Mouse (Mus musculus): Measurements from ENCODE around the gene Klf16. TPM values are rescaled to one million over a fixed set of nuclear protein-coding genes. Genes with fewer than 3 reads are reported as not detected.

The Klf16 gene
- polyA plus RNA-seq, 1 experiment from 2014 or later = 6.1 TPM

- DNase-seq (no peak), ATAC-seq (no peak)
- H3K4me3 ChIP-seq (ENCODE audit: low read depth, low read length) = no peak overlapping the region
- no peak overlapping the region for H3K9ac ChIP-seq (replicated peaks)
- H3K27me3 ChIP-seq (ENCODE audit: insufficient read depth, low read length) = no peaks in the 10 kb centered on the region
- H3K4me1 ChIP-seq (ENCODE audit: insufficient read depth) = peaks cover 6% of the 10 kb centered on the region; the same call in 1 of the 2 replicates
- H3K9me3 ChIP-seq (ENCODE audit: low read length) = no peaks in the 10 kb centered on the region
- no peak for TF ChIP-seq EP300 (IDR thresholded peaks at IDR 0.05; ENCODE audit: low read depth)
- 0 out of 2 replicates have a peak, but pooled peaks have one; percentile 10 for TF ChIP-seq CTCF (IDR thresholded peaks at IDR 0.05; ENCODE audit: low read depth)
- no peak overlapping the region for H3K27ac ChIP-seq (ENCODE audit: low read depth)
- H3K36me3 ChIP-seq (replicated peaks; ENCODE audit: insufficient read depth, low read length) = peaks cover 29% of the 10 kb centered on the region
- no peak overlapping the region for H3K4me2 ChIP-seq (ENCODE audit: low read depth, low read length)
- WGBS (ENCODE audit: insufficient replicate concordance) = 82% methylated on average over 3 of the region's 3 CpGs
These were observed 36.7 kb upstream of the Klf16 start for GRCm38 (mm10) chr10:80613821-80614220.

GRCm38 (mm10) chr10:80611905-80612304, 34.8 kb upstream of the Klf16 start:
- Histone ChIP-seq H3K27me3 (ENCODE audit: insufficient read depth, low read length) (no peaks in the 10 kb centered on the region), H3K36me3 (replicated peaks; ENCODE audit: insufficient read depth, low read length) (peaks cover 47% of the 10 kb centered on the region), H3K4me2 (ENCODE audit: low read depth, low read length) (no peak overlapping the region), H3K9ac (replicated peaks) (no peak overlapping the region), H3K4me3 (ENCODE audit: low read depth, low read length) (no peak overlapping the region), H3K4me1 (ENCODE audit: insufficient read depth) (peaks cover 3% of the 10 kb centered on the region; the same call in 1 of the 2 replicates), H3K9me3 (ENCODE audit: low read length) (no peaks in the 10 kb centered on the region), H3K27ac (ENCODE audit: low read depth) (peak overlapping the region; percentile 35; the same call in 1 of the 2 replicates)
- no peak for TF ChIP-seq EP300 (IDR thresholded peaks at IDR 0.05; ENCODE audit: low read depth)
- TF ChIP-seq CTCF (IDR thresholded peaks at IDR 0.05; ENCODE audit: low read depth) = no peak
- DNase-seq = no peak
- 74% methylated on average over 3 of the region's 3 CpGs for whole genome bisulfite sequencing (ENCODE audit: insufficient replicate concordance)
- ATAC-seq = no peak

GRCm38 (mm10) chr10:80611024-80611423, 33.9 kb upstream of the Klf16 start:
- H3K36me3 ChIP-seq (replicated peaks; ENCODE audit: insufficient read depth, low read length) = peaks cover 54% of the 10 kb centered on the region
- ATAC-seq = peak; percentile 58

GRCm38 (mm10) chr10:80610116-80610785, 33.1 kb upstream of the Klf16 start:
- Histone ChIP-seq H3K27me3 (ENCODE audit: insufficient read depth, low read length) (no peaks in the 10 kb centered on the region), H3K4me3 (ENCODE audit: low read depth, low read length) (no peak overlapping the region), H3K4me1 (ENCODE audit: insufficient read depth) (peaks cover 3% of the 10 kb centered on the region; the same call in 1 of the 2 replicates), H3K36me3 (replicated peaks; ENCODE audit: insufficient read depth, low read length) (peaks cover 48% of the 10 kb centered on the region), H3K9ac (replicated peaks) (no peak overlapping the region), H3K27ac (ENCODE audit: low read depth) (peak overlapping the region; percentile 16; the same call in 1 of the 2 replicates), H3K4me2 (ENCODE audit: low read depth, low read length) (no peak overlapping the region), H3K9me3 (ENCODE audit: low read length) (no peaks in the 10 kb centered on the region)
- TF ChIP-seq EP300 (IDR thresholded peaks at IDR 0.05; ENCODE audit: low read depth) (no peak), CTCF (IDR thresholded peaks at IDR 0.05; ENCODE audit: low read depth) (no peak)
- ATAC-seq = no peak
- no peak for DNase-seq
- WGBS (ENCODE audit: insufficient replicate concordance) = 75% methylated on average over 9 of the region's 9 CpGs

More at GRCm38 (mm10) chr10:80611024-80611423, 33.9 kb upstream of the Klf16 start:
- no peak for TF ChIP-seq EP300 (IDR thresholded peaks at IDR 0.05; ENCODE audit: low read depth)
- peak; percentile 88 for TF ChIP-seq CTCF (IDR thresholded peaks at IDR 0.05; ENCODE audit: low read depth)
- peak; percentile 75 for DNase-seq
- WGBS (ENCODE audit: insufficient replicate concordance) = 39% methylated on average over 4 of the region's 4 CpGs
- Histone ChIP-seq H3K4me1 (ENCODE audit: insufficient read depth) (peaks cover 3% of the 10 kb centered on the region; the same call in 1 of the 2 replicates), H3K4me2 (ENCODE audit: low read depth, low read length) (no peak overlapping the region), H3K27me3 (ENCODE audit: insufficient read depth, low read length) (no peaks in the 10 kb centered on the region), H3K9ac (replicated peaks) (no peak overlapping the region), H3K9me3 (ENCODE audit: low read length) (no peaks in the 10 kb centered on the region), H3K27ac (ENCODE audit: low read depth) (peak overlapping the region; percentile 16; the same call in 1 of the 2 replicates), H3K4me3 (ENCODE audit: low read depth, low read length) (no peak overlapping the region)

GRCm38 (mm10) chr10:80609269-80609924, 32.3 kb upstream of the Klf16 start:
- Histone ChIP-seq H3K36me3 (replicated peaks; ENCODE audit: insufficient read depth, low read length) (peaks cover 41% of the 10 kb centered on the region), H3K9me3 (ENCODE audit: low read length) (no peaks in the 10 kb centered on the region), H3K4me2 (ENCODE audit: low read depth, low read length) (no peak overlapping the region), H3K27me3 (ENCODE audit: insufficient read depth, low read length) (no peaks in the 10 kb centered on the region), H3K4me1 (ENCODE audit: insufficient read depth) (peaks cover 11% of the 10 kb centered on the region), H3K9ac (replicated peaks) (no peak overlapping the region), H3K4me3 (ENCODE audit: low read depth, low read length) (no peak overlapping the region), H3K27ac (ENCODE audit: low read depth) (no peak overlapping the region)
- no peak for ATAC-seq
- no peak for DNase-seq
- WGBS (ENCODE audit: insufficient replicate concordance) = 83% methylated on average over 10 of the region's 10 CpGs
- no peak for TF ChIP-seq CTCF (IDR thresholded peaks at IDR 0.05; ENCODE audit: low read depth)
- no peak for TF ChIP-seq EP300 (IDR thresholded peaks at IDR 0.05; ENCODE audit: low read depth)

GRCm38 (mm10) chr10:80608435-80608834, 31.3 kb upstream of the Klf16 start:
- H3K4me1 ChIP-seq (ENCODE audit: insufficient read depth) = peaks cover 21% of the 10 kb centered on the region
- no peaks in the 10 kb centered on the region for H3K9me3 ChIP-seq (ENCODE audit: low read length)
- H3K36me3 ChIP-seq (replicated peaks; ENCODE audit: insufficient read depth, low read length) = peaks cover 39% of the 10 kb centered on the region
- no peak for DNase-seq
- H3K27me3 ChIP-seq (ENCODE audit: insufficient read depth, low read length) = no peaks in the 10 kb centered on the region
- ATAC-seq = no peak
- H3K9ac ChIP-seq (replicated peaks) = no peak overlapping the region
- H3K4me3 ChIP-seq (ENCODE audit: low read depth, low read length) = no peak overlapping the region
- 82% methylated on average over 3 of the region's 3 CpGs for WGBS (ENCODE audit: insufficient replicate concordance)
- TF ChIP-seq CTCF (IDR thresholded peaks at IDR 0.05; ENCODE audit: low read depth) = no peak
- TF ChIP-seq EP300 (IDR thresholded peaks at IDR 0.05; ENCODE audit: low read depth) = no peak
- no peak overlapping the region for H3K4me2 ChIP-seq (ENCODE audit: low read depth, low read length)
- H3K27ac ChIP-seq (ENCODE audit: low read depth) = no peak overlapping the region
